Mouse (Mus musculus): ENCODE data around the gene Brpf3.
A peak's percentile ranks its signal among the peaks of the same experiment; 100 is the strongest.
"Not testable (repeated sequence)": the region's sequence is repeated elsewhere in the genome, so short reads cannot be mapped to it uniquely, and the experiment has no call there.

Gene Brpf3

GRCm38 (mm10) chr17:28799291-28800160 is 1.4 kb upstream of the Brpf3 start:
- peak; percentile 66 to 73 for DNase-seq

- DNase-seq, result peak in 1 of 2 experiments; percentile 16
These were observed 614 bp upstream of the Brpf3 start for GRCm38 (mm10) chr17:28800281-28800670.

GRCm38 (mm10) chr17:28801474-28802005 is 650 bp downstream of the Brpf3 start:
- peak; percentile 99 for DNase-seq

- no peak for DNase-seq
These were observed 1.2 kb downstream of the Brpf3 start for GRCm38 (mm10) chr17:28802006-28802481.

- DNase-seq, result no peak
These were observed 2.4 kb downstream of the Brpf3 start for GRCm38 (mm10) chr17:28803316-28803715.

GRCm38 (mm10) chr17:28804973-28805372 is 4.1 kb downstream of the Brpf3 start:
- no peak for DNase-seq

GRCm38 (mm10) chr17:28806770-28807169 is 5.9 kb downstream of the Brpf3 start:
- no peak for DNase-seq

- no peak for DNase-seq
These were observed 7.8 kb downstream of the Brpf3 start for GRCm38 (mm10) chr17:28808714-28809113.

- DNase-seq, result no peak
These were observed 8.4 kb downstream of the Brpf3 start for GRCm38 (mm10) chr17:28809175-28809831.

- DNase-seq, result no peak
These were observed 11.5 kb downstream of the Brpf3 start for GRCm38 (mm10) chr17:28812345-28812744.

- DNase-seq, result no peak
These were observed 13.7 kb downstream of the Brpf3 start for GRCm38 (mm10) chr17:28814529-28815097.

- no peak for DNase-seq
These were observed 14.6 kb downstream of the Brpf3 start for GRCm38 (mm10) chr17:28815384-28816004.

GRCm38 (mm10) chr17:28816326-28816725 is 15.4 kb downstream of the Brpf3 start:
- DNase-seq, result not testable (repeated sequence)

GRCm38 (mm10) chr17:28816875-28817811 is 16.3 kb downstream of the Brpf3 start:
- DNase-seq, result no peak

- no peak for DNase-seq
These were observed 19.3 kb downstream of the Brpf3 start for GRCm38 (mm10) chr17:28820189-28820588.

GRCm38 (mm10) chr17:28823004-28823745 is 22.3 kb downstream of the Brpf3 start:
- no peak for DNase-seq

- DNase-seq, result no peak
These were observed 22.9 kb downstream of the Brpf3 start for GRCm38 (mm10) chr17:28823749-28824148.

- DNase-seq, result no peak
These were observed 24.0 kb downstream of the Brpf3 start for GRCm38 (mm10) chr17:28824896-28825295.

GRCm38 (mm10) chr17:28825359-28826041 is 24.6 kb downstream of the Brpf3 start:
- no peak for DNase-seq

- no peak for DNase-seq
These were observed 26.9 kb downstream of the Brpf3 start for GRCm38 (mm10) chr17:28827665-28828231.
